Mouse (Mus musculus): ENCODE data around the gene Cwc27.

DNA sequence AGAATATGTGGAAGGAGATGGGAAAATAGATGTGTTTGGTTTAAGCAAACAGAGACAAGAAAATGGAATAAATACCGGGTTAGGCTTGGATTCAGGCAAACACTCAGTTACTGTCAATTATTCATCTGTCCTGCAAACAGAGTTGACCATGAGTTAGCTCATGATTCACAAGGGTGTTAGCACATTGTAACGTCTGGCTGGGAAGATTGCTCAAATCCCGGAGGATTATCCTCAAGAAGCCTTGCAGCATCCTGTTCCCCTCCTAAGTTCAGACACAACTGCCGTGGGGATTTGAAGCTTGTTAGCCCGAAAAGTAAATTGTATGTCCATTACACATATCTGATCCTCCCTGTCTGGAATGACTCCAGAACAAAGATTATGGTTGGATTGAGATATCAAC is 228.6 kb downstream of the Cwc27 start:
- TF ChIP-seq POLR2A (IDR thresholded peaks at IDR 0.05; ENCODE audit: extremely low read depth, insufficient read depth, low read length), result no peak
- no peak for TF ChIP-seq CTCF (IDR thresholded peaks at IDR 0.05; ENCODE audit: low read depth, low read length)

Data from liver, adult 2 months (tissue).